Mouse (Mus musculus) adrenal gland, postnatal 36 days (tissue): ENCODE data around the gene Exoc3. TPM values are rescaled to one million over a fixed set of nuclear protein-coding genes. Genes with fewer than 3 reads are reported as not detected.

ENCODE experiments used
- DNase-seq, 2 experiments: peaks; one replicate each; pipeline ENCODE4 v3.0.0; 2021; ENCODE audit warnings: mixed read lengths in 1 of 2
- long read RNA-seq, 2 experiments: library from polyadenylated mRNA; stranded (forward); transcript quantifications; one replicate each; pipeline ENCODE4 v2.0.0; 2021; ENCODE audit warnings: borderline sequencing depth in 2 of 2
- total RNA-seq, 2 experiments: library from RNA; stranded (reverse); gene quantifications; 2 replicates each; pipeline ENCODE4 v1.2.3; 2021

Exoc3 gene
- 10 to 100 TPM; 60.9 to 67.5 TPM for total RNA-seq
- long read RNA-seq, experiment 1, full-length matches to known transcripts = 68 of 109 reads
- long read RNA-seq, experiment 1, partial matches to known transcripts = 21 of 109 reads
- long read RNA-seq, experiment 1, other reads (novel, unspliced or antisense) = 20 of 109 reads
- long read RNA-seq, experiment 2, full-length matches to known transcripts = 19 of 27 reads
- long read RNA-seq, experiment 2, partial matches to known transcripts = 2 of 27 reads
- long read RNA-seq, experiment 2, other reads (novel, unspliced or antisense) = 6 of 27 reads

DNA sequence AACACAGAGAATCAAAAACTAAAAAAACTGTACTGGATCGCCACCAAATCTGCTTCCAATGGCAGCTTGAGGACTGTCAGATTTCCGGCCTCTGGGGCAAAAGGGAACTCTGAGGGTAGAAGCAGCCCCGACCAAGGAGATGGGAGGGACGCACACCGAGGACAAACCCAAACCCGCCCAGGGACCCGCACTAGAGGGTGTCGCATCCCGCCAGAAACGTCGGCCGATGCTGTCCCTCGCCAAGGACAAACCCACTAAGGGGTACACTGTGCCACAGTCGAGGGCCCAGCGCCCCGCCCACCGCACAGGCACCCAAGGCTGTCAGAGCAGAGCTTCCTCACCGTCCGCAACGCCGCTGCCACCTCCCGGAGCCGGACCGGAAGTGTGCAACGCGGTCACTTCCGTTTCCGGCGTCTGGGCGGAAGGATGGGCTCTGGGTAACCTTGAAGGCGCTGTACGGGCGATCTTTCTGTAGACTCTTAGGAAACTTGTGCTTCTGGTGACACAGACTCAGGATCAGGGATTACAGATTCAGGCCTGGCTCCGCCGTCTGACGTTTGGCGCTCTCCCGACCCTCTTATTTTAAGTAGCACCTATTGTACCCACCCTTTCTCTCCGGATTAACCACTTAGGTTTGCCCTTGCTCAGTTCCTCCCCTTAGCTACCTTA is at the start of gene Exoc3:
Gene Exoc3 (minus strand): TSS at position 416 of the 669 bp plus-strand sequence.
- DNase-seq = peak; percentile 94 to 95

DNA sequence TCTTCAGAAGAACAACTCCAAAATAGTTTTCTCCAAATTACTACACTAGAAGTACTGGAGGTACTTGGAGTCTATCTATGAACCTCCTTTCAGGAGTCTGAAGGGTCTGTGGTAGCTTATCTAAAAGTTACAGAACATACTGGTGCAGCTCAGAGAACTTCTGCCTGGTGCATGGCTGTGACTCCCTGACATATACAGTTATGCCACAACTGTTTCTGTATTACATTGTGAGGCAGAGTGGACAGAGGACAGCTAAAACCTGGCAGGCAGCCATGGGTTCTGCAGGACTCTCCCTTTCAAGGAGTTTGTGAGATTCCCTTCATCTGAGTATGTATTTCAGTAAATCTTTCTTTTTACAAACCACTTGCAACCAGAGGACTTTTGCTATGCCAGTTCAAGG is 38.0 kb upstream of the Exoc3 start:
- peak; percentile 33 to 69 for DNase-seq

DNA sequence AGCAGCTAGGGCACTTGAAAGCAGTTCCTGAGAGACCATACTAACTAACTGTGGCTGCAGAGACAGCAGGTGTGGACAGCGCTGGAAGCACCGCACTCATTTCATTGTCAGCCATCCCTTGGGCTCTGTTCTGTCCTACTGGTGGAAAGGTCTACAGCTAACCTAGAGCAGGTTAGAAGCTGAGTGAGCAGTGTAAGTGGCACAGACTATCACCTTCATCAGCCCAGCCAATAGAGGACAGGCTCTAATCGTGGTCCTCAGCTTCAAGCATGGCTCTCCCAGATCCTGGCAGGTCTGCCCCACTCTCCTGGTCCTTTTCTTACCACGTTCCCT is 37.3 kb upstream of the Exoc3 start:
- DNase-seq = no peak

DNA sequence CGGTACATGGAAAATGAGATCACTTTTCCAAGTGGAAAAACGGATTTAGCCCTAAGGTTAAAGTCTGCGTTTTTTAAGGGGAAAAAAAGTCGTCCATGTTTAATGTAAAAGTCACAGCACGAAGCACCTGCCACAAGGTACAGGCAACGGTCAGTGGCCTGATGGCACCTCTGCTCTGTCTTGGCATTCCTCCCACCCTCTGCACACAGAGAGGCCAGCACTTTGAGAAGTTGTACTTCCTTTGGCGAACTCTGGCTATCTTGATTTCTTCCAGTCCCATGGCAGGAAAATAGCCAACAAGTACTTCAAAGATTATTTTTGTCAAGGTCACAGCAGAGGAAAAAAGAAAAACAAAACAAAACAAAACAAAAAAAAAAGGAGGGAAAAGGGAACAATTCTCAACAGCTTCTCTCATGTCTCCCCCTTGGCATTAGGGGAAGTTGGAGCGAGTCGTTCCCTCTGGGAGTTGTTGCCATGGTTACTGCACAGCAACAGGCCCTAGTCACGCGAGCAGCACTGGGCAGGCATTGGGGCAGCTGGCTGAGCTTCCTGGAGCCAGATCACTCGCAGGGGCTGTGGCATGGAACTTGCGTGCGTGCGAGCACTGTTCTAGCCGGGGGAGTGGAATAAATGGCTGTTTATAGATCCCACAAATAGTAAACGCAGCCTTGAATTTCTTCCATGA is 36.8 kb upstream of the Exoc3 start:
- peak; percentile 84 to 87 for DNase-seq

DNA sequence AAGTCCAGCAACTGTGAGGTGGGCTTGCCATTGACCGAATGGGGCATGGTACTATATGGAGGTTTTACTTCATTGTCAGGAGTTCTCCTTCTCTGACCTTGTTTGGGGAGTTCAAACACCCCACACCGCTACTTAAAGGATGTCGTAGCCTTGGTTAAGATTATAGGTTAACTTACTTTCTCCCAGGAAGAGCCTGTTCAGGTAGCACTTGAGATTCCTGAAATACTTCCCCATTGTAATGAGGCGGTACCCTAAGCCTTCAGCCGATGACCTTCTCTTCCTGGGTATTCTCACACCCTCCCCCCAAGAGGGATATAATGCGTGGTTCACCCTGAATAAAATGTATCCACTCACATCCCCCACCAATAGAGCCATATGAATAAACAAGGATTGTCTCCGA is 29.0 kb upstream of the Exoc3 start:
- DNase-seq = no peak

DNA sequence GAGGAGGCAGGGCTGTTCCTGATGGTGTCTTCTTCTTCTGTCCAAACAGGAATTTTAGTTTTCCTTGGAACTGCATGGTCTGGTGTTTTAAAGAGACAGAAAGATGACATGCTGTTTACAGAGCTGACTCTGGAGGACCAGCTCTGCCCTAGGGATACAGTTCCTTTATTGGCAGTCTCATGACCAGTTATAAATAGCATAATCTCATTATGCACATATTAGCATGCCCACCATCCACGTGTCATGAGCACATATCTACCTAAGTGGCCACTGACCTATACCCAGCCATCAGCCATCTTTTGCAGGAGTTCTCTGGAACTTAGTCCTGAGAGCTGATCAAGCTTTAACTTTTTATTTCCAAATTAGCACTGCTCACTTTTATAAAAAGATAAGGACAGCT is 12.1 kb upstream of the Exoc3 start:
- DNase-seq = no peak

DNA sequence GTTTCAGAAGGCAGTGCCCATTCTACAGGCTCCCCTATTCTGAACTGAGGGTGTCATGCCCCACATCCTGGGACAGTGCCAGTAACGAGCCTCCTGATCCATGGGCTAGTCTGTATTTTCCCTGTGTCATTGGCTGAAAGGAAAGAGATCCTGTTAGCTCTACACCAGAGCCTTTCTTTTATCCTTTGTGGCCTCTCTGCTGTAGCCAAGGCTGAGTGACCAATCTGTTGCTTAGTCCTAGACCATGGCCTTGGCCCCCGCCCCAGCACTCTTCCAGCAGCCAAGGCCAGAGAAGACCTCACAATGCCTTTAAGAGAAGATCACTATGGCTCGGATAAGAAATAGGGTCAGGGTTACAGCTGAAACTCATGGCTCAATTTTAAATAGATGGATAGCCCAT is 9.9 kb upstream of the Exoc3 start:
- DNase-seq = peak; percentile 79 to 83

DNA sequence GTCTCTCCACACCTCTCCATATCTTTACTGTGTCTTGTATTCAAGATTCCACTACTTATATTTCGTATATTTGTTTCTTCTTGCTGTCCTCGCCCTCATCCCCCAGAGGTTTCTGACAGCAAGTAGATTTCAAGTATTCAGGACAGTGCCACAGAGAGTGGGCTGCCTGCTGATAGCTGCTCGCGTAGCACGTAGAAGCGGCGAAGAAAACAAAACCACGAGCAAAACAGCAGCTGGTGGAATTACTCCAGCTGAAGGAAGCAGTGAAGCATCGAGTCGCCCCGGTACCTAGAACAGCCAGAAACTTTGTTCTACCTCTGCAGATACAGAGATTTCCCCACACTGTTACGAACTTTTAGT is 434 bp upstream of the Exoc3 start:
- peak in 1 of 2 experiments; percentile 19 for DNase-seq

DNA sequence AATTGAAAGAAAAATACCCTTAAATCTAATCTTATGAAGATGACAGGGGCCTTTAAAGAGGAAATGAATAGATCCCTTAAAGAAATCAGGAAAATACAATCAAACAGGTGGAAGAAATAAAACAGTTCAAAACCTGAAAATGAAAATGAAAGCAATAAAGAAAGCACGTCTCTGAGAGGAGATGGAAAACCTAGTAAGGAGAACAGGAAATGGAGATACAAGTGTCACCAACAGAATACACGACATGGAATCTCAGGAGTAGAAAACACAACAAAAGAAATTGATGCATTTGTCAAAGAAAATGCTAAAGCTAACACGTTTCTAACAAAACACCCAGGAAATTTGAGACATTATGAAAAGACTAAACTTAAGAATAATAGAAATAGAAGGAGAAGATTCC is 12.1 kb downstream of the Exoc3 start:
- no peak for DNase-seq

DNA sequence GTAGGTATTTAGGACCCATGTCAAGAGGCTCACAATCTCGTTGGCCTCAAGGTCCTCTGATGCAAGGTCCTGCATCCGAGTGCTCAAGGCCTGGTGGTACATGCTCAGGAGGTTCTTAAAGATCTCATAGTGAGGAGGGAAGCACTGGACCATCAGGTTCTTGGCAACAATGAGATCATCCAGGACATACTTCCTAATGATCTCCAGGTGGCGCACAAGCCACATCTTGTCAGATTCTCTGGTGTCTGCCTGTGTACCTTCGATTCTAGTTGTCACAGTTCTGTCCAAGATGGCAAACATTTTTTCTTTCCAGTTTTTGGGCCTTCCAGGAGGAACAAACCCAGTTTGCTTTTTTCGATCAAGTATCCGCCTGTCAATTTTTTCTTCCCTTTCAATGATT is 15.9 kb downstream of the Exoc3 start:
- DNase-seq = peak in 1 of 2 experiments; percentile 15

DNA sequence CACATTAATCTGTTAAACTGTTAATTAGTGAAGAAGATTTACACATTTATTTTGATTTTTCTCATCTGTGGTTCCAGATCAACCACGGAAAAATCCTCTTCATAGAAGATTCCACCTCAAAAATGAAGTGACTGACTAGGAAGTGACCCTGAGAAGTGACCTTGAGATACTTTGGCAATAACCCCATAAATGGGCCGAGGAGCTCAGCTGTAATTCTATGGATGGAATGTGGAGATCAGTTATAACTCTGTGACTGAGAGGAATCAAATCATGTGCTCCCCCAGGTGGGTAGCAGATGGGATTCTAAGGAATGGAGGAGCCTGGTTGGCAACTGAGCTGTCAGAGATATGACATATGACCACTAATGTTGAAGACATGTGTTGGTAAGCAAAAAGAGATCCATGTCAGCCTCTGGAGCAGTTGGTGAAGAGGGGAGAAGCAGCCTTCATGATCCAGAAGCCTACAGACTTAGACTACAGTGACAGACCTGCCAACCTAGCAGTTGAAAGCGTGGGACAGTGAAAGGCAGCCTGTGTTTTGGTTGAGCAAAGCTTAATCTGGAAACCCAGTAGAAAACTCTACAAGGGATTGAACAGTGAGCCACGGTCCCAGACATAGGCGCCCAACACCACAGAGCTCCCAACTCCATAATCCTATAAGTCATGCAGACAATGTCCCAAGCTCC is 25.4 kb downstream of the Exoc3 start:
- peak in 1 of 2 experiments; percentile 37 for DNase-seq

DNA sequence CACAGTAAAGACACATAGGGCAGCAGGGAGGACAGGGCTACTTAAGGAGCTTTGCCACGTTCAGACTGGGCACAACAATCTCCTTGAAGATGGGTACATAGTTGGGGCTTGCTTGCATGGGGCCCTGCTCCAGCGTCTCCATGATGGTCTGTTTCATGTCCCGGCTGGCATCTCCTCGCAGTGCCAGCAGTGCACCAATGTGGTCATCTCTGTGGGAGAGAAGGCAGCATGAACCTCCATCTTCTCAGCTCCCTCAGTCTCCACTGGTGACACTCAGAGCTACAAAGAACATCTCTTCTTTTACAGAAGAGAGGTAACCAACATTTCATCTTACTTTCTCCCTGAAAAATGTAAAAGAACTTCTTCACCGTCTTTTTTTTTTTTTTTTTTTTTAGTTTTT is 36.5 kb downstream of the Exoc3 start:
- no peak for DNase-seq

DNA sequence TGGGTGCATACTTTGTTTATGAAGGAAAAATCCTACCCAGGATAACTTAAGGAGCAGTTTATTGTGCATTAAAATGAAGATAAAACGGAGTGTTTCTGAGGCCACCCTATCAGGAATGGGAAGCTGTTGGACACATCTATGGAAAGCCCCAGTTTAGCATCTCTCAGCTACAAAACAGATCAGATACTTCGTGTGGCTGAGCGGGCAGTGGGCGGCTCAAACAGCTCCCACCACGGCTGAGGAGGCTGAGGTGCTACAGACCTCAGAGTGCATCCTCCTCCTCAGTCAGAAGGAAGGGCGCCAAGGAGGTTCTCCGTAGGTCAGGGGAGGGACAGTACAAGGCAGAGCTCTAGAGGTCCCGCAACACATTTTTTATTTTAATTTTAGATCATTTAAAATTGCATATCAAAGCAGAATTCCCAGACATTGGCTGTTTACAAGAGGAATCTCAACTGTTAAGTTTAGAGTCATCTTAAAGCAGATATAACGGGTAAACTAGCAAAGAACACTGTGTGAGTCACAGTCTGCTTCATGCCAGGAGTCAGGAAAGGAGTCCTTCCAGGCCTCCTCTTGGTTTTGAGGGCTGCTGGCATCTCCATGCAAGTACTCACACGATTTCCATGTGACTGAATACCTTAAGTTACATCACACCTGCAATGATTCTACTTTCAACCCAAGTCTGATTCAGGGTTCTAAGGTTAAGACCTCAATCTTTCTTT is 38.9 kb downstream of the Exoc3 start:
- no peak for DNase-seq

DNA sequence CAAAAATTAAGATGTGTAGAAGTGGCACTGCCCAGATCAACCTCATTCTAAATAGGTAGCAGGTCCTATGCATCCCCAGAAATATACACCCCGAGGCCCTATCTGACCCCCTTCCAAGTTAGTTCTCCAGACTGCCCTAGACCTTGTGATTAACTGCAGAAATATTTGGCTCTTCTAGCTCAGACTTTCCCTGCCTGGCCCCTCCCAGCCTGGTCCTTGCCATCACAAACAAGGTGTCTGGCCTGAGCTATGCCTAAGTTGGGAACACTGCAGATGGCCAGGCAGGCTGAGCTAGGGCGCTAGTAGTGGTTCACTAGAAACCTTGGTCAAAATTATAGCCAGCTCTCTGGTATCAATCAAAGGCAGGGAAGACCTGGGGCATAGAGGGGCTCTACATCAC is 41.0 kb downstream of the Exoc3 start:
- DNase-seq = peak; percentile 33 to 40

DNA sequence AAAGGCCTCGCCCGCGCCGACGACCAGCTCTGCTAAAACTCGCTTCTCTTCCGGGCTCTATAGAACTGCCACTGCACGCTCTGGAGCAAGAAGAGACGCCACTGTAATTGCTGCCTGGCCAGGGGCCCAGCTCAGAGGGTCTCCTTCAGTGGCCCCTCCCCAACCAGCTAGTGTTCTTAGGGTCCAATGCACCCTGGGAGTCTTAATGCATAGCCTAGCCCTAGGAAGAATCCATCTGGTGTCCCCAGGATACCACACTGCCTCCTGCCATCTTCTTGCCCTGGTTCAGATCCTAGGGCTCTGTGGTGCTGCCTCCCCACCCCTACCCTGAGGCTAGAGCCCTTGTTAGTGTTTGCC is 41.5 kb downstream of the Exoc3 start:
- no peak for DNase-seq

DNA sequence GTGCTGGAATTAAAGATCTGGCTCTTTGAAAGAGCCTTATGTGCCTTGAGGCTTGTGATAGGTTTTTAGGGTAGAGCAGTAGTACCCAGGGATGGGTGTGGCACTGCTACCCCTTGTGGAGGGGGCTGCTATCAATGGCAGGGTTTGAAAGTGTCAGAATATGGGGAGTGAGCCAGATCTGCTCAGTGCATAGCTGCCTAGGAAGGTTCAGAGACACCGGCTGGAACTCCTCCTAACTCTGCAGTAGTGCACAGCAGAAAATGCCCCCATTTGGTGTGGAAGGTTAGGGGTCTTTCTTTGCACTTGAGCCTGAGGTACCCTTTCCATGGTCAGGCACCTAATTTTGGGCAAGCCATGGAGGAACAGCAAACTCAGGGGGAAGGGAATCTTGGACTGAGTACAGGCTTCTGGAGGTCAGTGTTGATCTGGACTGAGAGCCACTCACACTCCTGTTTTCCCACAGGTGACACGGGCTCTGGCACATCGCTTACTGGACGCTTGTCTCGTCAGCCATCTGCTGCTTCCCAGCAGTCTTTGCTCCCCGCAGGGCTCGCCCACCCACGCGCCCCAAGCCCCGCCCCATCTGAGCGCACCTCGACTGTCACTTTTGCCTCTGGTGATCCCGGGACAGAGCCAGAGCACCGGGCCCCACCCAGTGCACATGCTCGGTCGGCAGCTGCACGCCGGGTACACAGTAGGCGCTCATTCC is 42.0 kb downstream of the Exoc3 start:
- peak; percentile 58 to 79 for DNase-seq

DNA sequence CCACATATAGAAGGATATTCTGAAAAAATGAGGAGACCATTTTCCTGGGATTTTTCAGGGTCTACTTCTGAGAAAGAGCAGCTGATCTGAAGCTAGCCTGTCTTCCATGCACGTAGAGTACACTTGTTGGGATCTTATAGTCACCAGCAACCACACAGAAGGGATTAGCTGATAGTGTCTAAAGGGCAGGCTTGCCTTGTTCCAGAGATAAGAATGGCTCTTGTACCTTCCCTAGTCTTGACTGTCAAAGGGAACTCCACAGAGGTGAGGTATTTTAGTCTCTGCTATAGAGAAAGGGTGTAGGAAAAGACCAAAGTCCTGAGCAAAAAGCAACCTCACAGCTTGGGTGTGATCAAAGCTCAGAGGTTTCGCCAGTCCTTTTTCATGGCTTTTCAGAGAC is 61.2 kb downstream of the Exoc3 start:
- no peak for DNase-seq

DNA sequence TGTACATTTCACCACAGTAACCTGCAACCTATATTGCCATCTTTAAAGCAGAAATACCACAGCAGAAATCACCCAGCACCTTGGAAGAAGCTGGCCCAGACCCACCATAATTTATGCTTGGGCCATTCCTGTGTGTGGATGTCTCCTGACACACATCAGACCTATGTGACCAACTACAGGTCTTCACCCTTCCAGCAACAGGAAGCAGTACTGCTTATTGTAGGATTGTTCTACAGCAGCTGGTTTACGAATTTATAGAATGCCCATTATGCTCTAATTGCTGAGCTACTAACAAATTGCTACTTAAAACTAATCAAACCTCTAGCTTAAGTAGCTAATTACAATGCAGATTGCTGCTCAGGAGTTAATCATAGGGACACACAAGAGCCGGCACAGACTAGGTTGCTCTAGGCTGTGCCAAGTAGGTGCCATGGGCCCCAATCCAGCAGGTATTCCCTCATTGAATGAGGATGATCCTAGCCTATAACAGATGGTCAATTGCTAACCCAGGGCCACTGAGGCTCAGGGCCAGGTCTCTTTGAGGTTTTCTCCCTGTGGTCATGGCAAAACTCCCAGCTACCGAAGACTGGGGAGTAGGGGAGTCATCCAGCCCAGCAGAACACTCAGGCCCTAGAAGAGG is 62.4 kb downstream of the Exoc3 start:
- DNase-seq = no peak

DNA sequence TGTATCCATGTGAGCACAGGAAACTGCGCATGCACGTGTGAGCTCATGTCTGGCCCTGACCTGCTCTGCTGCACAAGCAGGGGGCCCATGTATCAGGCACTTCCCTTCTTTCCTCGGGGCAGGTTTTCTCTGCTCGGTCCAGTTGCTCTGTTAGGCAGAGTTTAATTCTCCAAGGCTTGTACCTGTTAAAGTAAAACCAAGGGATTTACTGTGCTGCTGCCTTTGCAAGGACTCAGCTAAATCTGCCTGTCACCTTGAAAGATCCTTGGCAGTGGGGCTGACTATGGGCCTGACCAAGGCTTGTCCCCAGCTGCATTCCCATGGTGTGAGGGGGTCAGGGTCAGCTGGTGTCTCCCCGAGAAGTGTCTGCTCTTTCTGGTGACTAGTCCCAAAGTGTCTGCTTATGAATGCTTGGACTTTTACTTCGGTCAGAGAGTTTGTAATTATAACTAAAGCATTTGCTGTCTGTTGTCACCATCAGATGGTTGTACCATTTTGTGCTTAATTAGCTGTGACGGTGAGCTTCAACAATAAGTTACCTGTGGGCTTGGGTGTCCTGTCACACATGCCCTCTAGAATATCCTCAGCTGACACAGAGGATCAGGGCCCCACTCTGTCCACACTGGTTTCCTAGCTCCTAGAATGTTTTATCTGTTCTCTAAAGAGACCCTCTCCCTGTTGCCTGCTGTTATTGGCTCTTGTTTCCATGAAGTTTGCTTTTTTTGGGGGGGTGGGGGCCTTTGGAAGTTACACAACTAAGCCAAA is 64.2 kb downstream of the Exoc3 start:
- DNase-seq = peak in 1 of 2 experiments; percentile 17

DNA sequence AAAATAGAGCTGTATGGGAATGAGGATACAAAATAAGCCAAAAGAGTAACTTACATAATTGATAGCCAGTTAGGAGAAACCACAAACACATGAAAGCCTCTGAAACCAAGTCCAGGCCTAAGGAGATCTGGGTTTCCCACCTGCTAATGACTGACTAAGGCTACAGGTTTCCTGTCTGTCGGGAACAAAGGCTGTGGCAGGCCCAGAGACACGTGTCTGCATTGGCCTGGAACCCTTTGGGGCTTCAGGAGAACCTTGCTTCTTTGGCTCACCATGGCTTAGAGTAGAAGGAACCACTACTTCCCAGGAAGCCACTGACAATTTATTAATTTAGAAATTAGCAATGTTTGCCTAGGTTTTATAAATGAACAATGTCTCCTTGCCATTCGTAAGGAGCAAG is 65.2 kb downstream of the Exoc3 start:
- DNase-seq = no peak
